Mouse (Mus musculus): Measurements from ENCODE around the gene Sh3bp5. TPM values are rescaled to one million over a fixed set of nuclear protein-coding genes. Genes with fewer than 3 reads are reported as not detected.

Sh3bp5 gene
- polyA plus RNA-seq, 1 experiment = 8.7 TPM

GRCm38 (mm10) chr14:31317754-31318153 is 118.1 kb downstream of the Sh3bp5 start:
- TF ChIP-seq MAX (IDR thresholded peaks at IDR 0.05) (no peak), CEBPB (IDR thresholded peaks at IDR 0.05; ENCODE audit: low read depth) (no peak), FOSL1 (IDR thresholded peaks at IDR 0.05; ENCODE audit: insufficient read depth, low read length, poor library complexity, severe bottlenecking) (no peak), MYOD1 (IDR thresholded peaks at IDR 0.05; ENCODE audit: control insufficient read depth, insufficient read length, low read depth) (no peak), USF1 (IDR thresholded peaks at IDR 0.05; ENCODE audit: low read depth) (no peak), CTCF (IDR thresholded peaks at IDR 0.05; ENCODE audit: control insufficient read depth, insufficient read depth, insufficient read length) (no peak), MYOG (IDR thresholded peaks at IDR 0.05; ENCODE audit: control insufficient read depth, extremely low read depth, insufficient read length) (no peak)
- Histone ChIP-seq H3ac (ENCODE audit: control insufficient read depth, insufficient read length, low read depth) (no peak overlapping the region), H3K36me3 (ENCODE audit: control insufficient read depth, insufficient read depth) (no peaks in the 10 kb centered on the region), H3K79me3 (ENCODE audit: low read depth) (no peaks in the 10 kb centered on the region), H3K27me3 (ENCODE audit: control insufficient read depth, insufficient read depth, insufficient read length) (peaks cover 39% of the 10 kb centered on the region), H3K4me3 (ENCODE audit: insufficient read depth, poor library complexity, severe bottlenecking) (no peak overlapping the region), H3K79me2 (ENCODE audit: control insufficient read depth, insufficient read depth) (no peaks in the 10 kb centered on the region)

GRCm38 (mm10) chr14:31316613-31317012 is 119.3 kb downstream of the Sh3bp5 start:
- Histone ChIP-seq H3K27me3 (ENCODE audit: control insufficient read depth, insufficient read depth, insufficient read length) (peaks cover 39% of the 10 kb centered on the region), H3K79me3 (ENCODE audit: low read depth) (no peaks in the 10 kb centered on the region), H3ac (ENCODE audit: control insufficient read depth, insufficient read length, low read depth) (no peak overlapping the region), H3K36me3 (ENCODE audit: control insufficient read depth, insufficient read depth) (no peaks in the 10 kb centered on the region), H3K4me3 (ENCODE audit: insufficient read depth, poor library complexity, severe bottlenecking) (no peak overlapping the region), H3K79me2 (ENCODE audit: control insufficient read depth, insufficient read depth) (no peaks in the 10 kb centered on the region)
- TF ChIP-seq MYOD1 (IDR thresholded peaks at IDR 0.05; ENCODE audit: control insufficient read depth, insufficient read length, low read depth) (no peak), USF1 (IDR thresholded peaks at IDR 0.05; ENCODE audit: low read depth) (no peak), MYOG (IDR thresholded peaks at IDR 0.05; ENCODE audit: control insufficient read depth, extremely low read depth, insufficient read length) (no peak), MAX (IDR thresholded peaks at IDR 0.05) (no peak), FOSL1 (IDR thresholded peaks at IDR 0.05; ENCODE audit: insufficient read depth, low read length, poor library complexity, severe bottlenecking) (no peak), CEBPB (IDR thresholded peaks at IDR 0.05; ENCODE audit: low read depth) (no peak), CTCF (IDR thresholded peaks at IDR 0.05; ENCODE audit: control insufficient read depth, insufficient read depth, insufficient read length) (no peak)

- H3K36me3 ChIP-seq (ENCODE audit: control insufficient read depth, insufficient read depth) = no peaks in the 10 kb centered on the region
- H3ac ChIP-seq (ENCODE audit: control insufficient read depth, insufficient read length, low read depth) = no peak overlapping the region
- H3K27me3 ChIP-seq (ENCODE audit: control insufficient read depth, insufficient read depth, insufficient read length) = peaks cover 35% of the 10 kb centered on the region
- no peak overlapping the region for H3K4me3 ChIP-seq (ENCODE audit: insufficient read depth, poor library complexity, severe bottlenecking)
- no peaks in the 10 kb centered on the region for H3K79me2 ChIP-seq (ENCODE audit: control insufficient read depth, insufficient read depth)
- no peak for TF ChIP-seq MYOG (IDR thresholded peaks at IDR 0.05; ENCODE audit: control insufficient read depth, extremely low read depth, insufficient read length)
- no peak for TF ChIP-seq CTCF (IDR thresholded peaks at IDR 0.05; ENCODE audit: control insufficient read depth, insufficient read depth, insufficient read length)
- TF ChIP-seq MYOD1 (IDR thresholded peaks at IDR 0.05; ENCODE audit: control insufficient read depth, insufficient read length, low read depth) = no peak
- no peak for TF ChIP-seq USF1 (IDR thresholded peaks at IDR 0.05; ENCODE audit: low read depth)
- TF ChIP-seq MAX (IDR thresholded peaks at IDR 0.05) = no peak
- TF ChIP-seq FOSL1 (IDR thresholded peaks at IDR 0.05; ENCODE audit: insufficient read depth, low read length, poor library complexity, severe bottlenecking) = no peak
- no peak for TF ChIP-seq CEBPB (IDR thresholded peaks at IDR 0.05; ENCODE audit: low read depth)
- H3K79me3 ChIP-seq (ENCODE audit: low read depth) = no peaks in the 10 kb centered on the region
Observed at GRCm38 (mm10) chr14:31313192-31313591, 122.7 kb downstream of the Sh3bp5 start.

Other genes starting within 250 kb of the Sh3bp5 start
- 21.0 TPM for gene Tnnc1, start 227.8 kb downstream of the Sh3bp5 start, polyA plus RNA-seq (2012; fragmentation: generic; extraction: Trizol)
- 160 TPM for gene Nisch, start 219.1 kb downstream of the Sh3bp5 start, polyA plus RNA-seq (2012; fragmentation: generic; extraction: Trizol)
- gene Sema3g, start 218.2 kb downstream of the Sh3bp5 start, polyA plus RNA-seq (2012; fragmentation: generic; extraction: Trizol) = 0.14 TPM
- gene Phf7, start 184.8 kb downstream of the Sh3bp5 start, polyA plus RNA-seq (2012; fragmentation: generic; extraction: Trizol) = 4.5 TPM
- 42.0 TPM for gene Bap1, start 184.6 kb downstream of the Sh3bp5 start, polyA plus RNA-seq (2012; fragmentation: generic; extraction: Trizol)
- gene Dnah1, start 112.2 kb downstream of the Sh3bp5 start, polyA plus RNA-seq (2012; fragmentation: generic; extraction: Trizol) = 0.01 TPM
- 6.7 TPM for gene Capn7, start 99.4 kb downstream of the Sh3bp5 start, polyA plus RNA-seq (2012; fragmentation: generic; extraction: Trizol)
- gene Eaf1, start 58.3 kb upstream of the Sh3bp5 start, polyA plus RNA-seq (2012; fragmentation: generic; extraction: Trizol) = 30.2 TPM
- 17.0 TPM for gene Mettl6, start 59.0 kb upstream of the Sh3bp5 start, polyA plus RNA-seq (2012; fragmentation: generic; extraction: Trizol)
- gene Colq, start 155.3 kb upstream of the Sh3bp5 start, polyA plus RNA-seq (2012; fragmentation: generic; extraction: Trizol) = not detected
- gene Gm49387, start 204.8 kb upstream of the Sh3bp5 start, polyA plus RNA-seq (2012; fragmentation: generic; extraction: Trizol) = not detected
- gene Btd, start 204.9 kb upstream of the Sh3bp5 start, polyA plus RNA-seq (2012; fragmentation: generic; extraction: Trizol) = 16.7 TPM
- gene Hacl1, start 205.2 kb upstream of the Sh3bp5 start, polyA plus RNA-seq (2012; fragmentation: generic; extraction: Trizol) = 1.4 TPM